Mouse (Mus musculus): ENCODE measurements around the gene Zbtb18. TPM values are rescaled to one million over a fixed set of nuclear protein-coding genes. Genes with fewer than 3 reads are reported as not detected.

The Zbtb18 gene
- polyA plus RNA-seq, 1 experiment from 2014 or later = 1.3 TPM

DNA sequence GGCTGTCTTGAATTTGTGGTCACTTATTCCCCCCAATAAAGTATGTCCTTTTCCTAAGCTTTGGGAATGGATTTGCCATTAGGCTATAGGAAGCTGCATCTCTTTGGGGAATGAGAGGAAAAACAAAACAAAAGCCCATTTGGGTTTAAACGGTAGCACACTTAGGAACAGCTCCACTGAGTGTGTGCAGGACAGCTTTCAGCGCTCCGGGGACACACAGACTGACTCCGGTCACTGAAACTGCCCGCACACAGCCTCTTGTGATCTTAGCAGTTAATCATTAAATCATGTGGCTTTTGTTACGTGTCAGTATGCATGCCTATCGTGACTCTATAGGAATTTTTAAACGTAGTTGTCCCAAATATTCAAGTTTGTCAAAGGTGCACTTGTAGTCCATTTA is 11.7 kb downstream of the Zbtb18 start:
- Histone ChIP-seq H3K27me3 (replicated peaks; ENCODE audit: control insufficient read depth, insufficient read depth, low read length) (no peaks in the 10 kb centered on the region), H3K9me3 (ENCODE audit: control insufficient read depth, low read length) (no peaks in the 10 kb centered on the region), H3K4me2 (ENCODE audit: low read depth, low read length) (no peak overlapping the region), H3K4me1 (ENCODE audit: control insufficient read depth, insufficient read depth, low read length) (no peaks in the 10 kb centered on the region), H3K9ac (ENCODE audit: low read depth, low read length) (no peak overlapping the region; the same call in 1 of the 2 replicates), H3K27ac (ENCODE audit: low read length) (no peak overlapping the region), H3K36me3 (ENCODE audit: control insufficient read depth, insufficient read depth, low read length) (no peaks in the 10 kb centered on the region), H3K4me3 (ENCODE audit: low read length) (no peak overlapping the region)
- 42% methylated on average over 8 of the region's 8 CpGs for WGBS
- ATAC-seq = peak; percentile 74

DNA sequence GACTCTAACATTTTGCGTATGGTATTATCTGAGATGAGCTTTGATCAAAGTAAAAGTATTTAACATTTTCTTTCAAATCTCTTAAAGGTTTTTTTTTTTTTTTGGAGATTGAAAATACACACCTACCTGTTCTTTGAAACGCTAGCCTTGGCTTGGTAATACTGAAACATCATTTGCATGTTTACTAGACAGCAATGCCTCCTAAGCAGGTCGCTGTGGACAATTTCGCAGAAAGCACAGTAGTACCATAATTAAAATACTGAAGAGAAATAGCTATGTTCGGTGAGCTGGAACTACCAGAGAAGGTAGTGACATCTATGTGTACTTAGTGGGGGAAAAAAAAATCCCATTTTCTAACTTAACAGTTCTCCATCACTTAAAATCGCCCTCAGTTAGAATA is 12.3 kb downstream of the Zbtb18 start:
- Histone ChIP-seq H3K4me1 (ENCODE audit: control insufficient read depth, insufficient read depth, low read length) (no peaks in the 10 kb centered on the region), H3K9ac (ENCODE audit: low read depth, low read length) (no peak overlapping the region), H3K36me3 (ENCODE audit: control insufficient read depth, insufficient read depth, low read length) (no peaks in the 10 kb centered on the region), H3K4me2 (ENCODE audit: low read depth, low read length) (no peak overlapping the region), H3K9me3 (ENCODE audit: control insufficient read depth, low read length) (no peaks in the 10 kb centered on the region), H3K4me3 (ENCODE audit: low read length) (no peak overlapping the region), H3K27ac (ENCODE audit: low read length) (no peak overlapping the region), H3K27me3 (replicated peaks; ENCODE audit: control insufficient read depth, insufficient read depth, low read length) (no peaks in the 10 kb centered on the region)
- no peak for ATAC-seq
- WGBS = 85% methylated on average over 6 of the region's 6 CpGs

DNA sequence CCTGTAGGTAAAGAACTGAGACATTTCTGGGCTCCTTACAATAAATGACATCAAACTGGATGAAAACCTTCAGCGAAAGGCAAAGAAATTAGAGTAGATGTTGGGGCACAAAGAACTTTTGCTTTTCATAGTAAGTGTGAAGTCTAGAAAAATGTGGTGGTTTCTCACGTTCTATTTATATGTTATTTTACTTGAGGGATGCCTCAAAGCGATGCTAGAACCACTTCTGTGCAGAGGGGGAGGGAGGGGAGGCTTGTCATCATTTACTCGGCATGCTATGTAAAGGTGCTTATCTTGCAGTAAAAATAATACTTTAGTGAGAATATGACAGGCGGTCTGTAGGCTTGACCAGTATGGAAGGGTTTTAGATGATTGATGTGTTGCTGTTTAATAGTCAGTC is 13.3 kb downstream of the Zbtb18 start:
- Histone ChIP-seq H3K4me1 (ENCODE audit: control insufficient read depth, insufficient read depth, low read length) (no peaks in the 10 kb centered on the region), H3K4me2 (ENCODE audit: low read depth, low read length) (no peak overlapping the region), H3K27ac (ENCODE audit: low read length) (no peak overlapping the region), H3K9me3 (ENCODE audit: control insufficient read depth, low read length) (no peaks in the 10 kb centered on the region), H3K9ac (ENCODE audit: low read depth, low read length) (no peak overlapping the region), H3K4me3 (ENCODE audit: low read length) (no peak overlapping the region), H3K27me3 (replicated peaks; ENCODE audit: control insufficient read depth, insufficient read depth, low read length) (no peaks in the 10 kb centered on the region), H3K36me3 (ENCODE audit: control insufficient read depth, insufficient read depth, low read length) (no peaks in the 10 kb centered on the region)
- WGBS = 80% methylated on average over 5 of the region's 5 CpGs
- ATAC-seq = no peak

DNA sequence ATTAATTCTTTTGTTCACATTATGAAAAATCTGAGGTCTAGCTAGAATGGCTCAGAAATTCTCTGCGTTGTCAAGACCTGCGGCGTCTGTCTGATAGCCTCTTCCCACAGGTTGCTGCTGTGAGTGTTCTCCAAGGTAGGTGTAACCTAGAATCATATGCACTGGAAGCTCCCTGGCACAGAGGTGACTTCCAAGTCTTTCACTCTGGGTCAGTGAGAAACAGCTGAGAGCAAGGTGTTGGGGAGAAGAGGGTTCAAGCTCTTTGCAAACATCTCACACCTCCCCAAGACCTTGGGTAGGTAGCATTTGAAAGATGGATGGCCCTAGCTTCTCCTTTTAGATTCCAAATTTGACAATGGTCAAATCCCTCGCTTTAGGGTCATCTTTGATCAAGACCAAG is 14.1 kb downstream of the Zbtb18 start:
- Histone ChIP-seq H3K9me3 (ENCODE audit: control insufficient read depth, low read length) (no peaks in the 10 kb centered on the region), H3K4me2 (ENCODE audit: low read depth, low read length) (no peak overlapping the region), H3K4me1 (ENCODE audit: control insufficient read depth, insufficient read depth, low read length) (no peaks in the 10 kb centered on the region), H3K4me3 (ENCODE audit: low read length) (no peak overlapping the region), H3K9ac (ENCODE audit: low read depth, low read length) (no peak overlapping the region), H3K36me3 (ENCODE audit: control insufficient read depth, insufficient read depth, low read length) (no peaks in the 10 kb centered on the region), H3K27ac (ENCODE audit: low read length) (no peak overlapping the region), H3K27me3 (replicated peaks; ENCODE audit: control insufficient read depth, insufficient read depth, low read length) (no peaks in the 10 kb centered on the region)
- no peak for ATAC-seq
- 87% methylated on average over 4 of the region's 4 CpGs for WGBS

DNA sequence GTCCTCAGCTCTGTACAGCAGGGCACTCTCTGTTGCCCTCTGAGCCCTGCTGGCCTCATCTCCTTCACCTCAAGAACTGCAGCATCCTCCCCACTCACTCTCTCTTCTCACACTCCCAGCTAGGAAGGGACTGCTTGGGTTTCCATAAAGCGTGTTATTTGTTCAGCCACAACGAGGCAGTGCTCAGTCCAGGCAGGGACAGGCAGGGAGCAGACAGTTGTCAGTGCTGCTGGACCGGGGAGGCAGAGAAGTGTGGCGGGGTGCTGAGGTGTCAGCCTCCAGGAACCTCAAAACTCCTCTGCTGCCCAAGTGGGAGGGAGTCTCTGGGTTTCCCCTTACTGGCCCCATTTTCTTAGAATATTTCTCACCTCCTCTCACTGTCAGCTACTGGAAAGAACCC is 14.6 kb downstream of the Zbtb18 start:
- no peaks in the 10 kb centered on the region for H3K4me1 ChIP-seq (ENCODE audit: control insufficient read depth, insufficient read depth, low read length)
- no peaks in the 10 kb centered on the region for H3K9me3 ChIP-seq (ENCODE audit: control insufficient read depth, low read length)
- no peak overlapping the region for H3K9ac ChIP-seq (ENCODE audit: low read depth, low read length)
- H3K27me3 ChIP-seq (replicated peaks; ENCODE audit: control insufficient read depth, insufficient read depth, low read length) = no peaks in the 10 kb centered on the region
- no peaks in the 10 kb centered on the region for H3K36me3 ChIP-seq (ENCODE audit: control insufficient read depth, insufficient read depth, low read length)
- H3K4me3 ChIP-seq (ENCODE audit: low read length) = no peak overlapping the region
- WGBS = 44% methylated on average over 4 of the region's 4 CpGs
- no peak overlapping the region for H3K4me2 ChIP-seq (ENCODE audit: low read depth, low read length)
- ATAC-seq = no peak
- H3K27ac ChIP-seq (ENCODE audit: low read length) = no peak overlapping the region

DNA sequence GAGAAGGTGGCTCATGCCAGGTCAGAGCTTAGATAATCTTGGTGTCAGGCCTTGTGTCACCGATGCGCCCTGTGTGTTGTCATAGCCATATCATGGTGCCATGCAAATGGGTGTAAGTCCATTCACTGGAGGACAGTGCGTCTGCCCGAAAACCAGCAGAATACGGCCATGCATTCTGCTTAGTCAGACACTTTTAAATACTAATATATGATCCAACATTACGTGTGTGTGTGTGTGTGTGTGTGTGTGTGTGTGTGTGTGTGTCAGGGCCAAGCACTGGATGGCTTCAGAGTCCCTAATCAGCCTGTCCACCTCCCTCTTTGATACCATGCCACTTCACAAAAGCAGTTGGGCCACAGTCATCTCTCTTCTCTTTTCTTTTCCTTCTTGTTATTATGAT is 15.8 kb downstream of the Zbtb18 start:
- Histone ChIP-seq H3K9ac (ENCODE audit: low read depth, low read length) (no peak overlapping the region), H3K4me1 (ENCODE audit: control insufficient read depth, insufficient read depth, low read length) (no peaks in the 10 kb centered on the region), H3K27ac (ENCODE audit: low read length) (no peak overlapping the region), H3K4me3 (ENCODE audit: low read length) (no peak overlapping the region), H3K36me3 (ENCODE audit: control insufficient read depth, insufficient read depth, low read length) (no peaks in the 10 kb centered on the region), H3K27me3 (replicated peaks; ENCODE audit: control insufficient read depth, insufficient read depth, low read length) (no peaks in the 10 kb centered on the region), H3K9me3 (ENCODE audit: control insufficient read depth, low read length) (no peaks in the 10 kb centered on the region), H3K4me2 (ENCODE audit: low read depth, low read length) (no peak overlapping the region)
- WGBS = 88% methylated on average over 6 of the region's 6 CpGs
- ATAC-seq = no peak

DNA sequence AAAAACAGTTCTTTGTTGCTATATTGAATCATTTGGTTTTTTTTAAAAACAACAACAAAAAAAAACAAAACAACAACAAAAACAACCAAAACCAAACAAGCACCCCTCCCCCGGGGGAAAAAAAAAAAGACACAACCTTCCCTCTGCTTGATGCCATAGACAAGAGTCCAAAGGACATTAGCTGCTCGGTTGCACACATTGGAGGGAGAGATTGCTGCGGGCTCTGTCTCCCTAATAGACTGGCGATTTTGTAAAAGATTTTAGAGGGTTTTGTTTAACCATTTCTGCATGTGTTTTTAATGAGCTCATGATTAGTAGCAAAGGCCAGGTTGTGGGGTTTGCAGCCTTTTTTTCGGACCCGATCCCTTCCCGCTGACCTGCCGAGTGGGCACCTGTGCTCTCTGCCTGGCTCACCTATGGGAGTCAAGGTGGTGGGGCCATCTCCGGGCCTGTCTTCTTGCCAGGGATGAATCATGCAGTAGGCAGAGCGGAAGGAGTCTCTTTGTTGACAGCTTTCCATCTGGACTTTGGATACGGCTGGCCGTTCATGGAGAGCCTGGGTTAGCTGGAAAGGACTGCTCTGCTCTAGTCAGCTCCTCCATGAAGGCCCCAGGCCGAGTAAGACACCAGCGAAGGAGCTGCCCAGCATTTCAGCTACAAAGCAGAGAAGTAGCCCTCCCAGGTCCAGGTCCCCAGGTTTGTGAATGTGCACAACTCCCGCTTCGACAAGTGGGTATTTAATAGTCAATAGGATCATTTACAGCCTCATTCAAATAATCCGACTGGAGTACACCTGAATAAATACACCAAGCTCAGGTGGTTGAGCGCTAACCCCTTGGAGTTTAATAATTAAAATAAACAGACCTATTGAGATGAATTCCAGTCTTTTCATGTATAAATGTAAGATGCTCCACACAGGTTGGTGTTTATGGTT is 16.6 kb downstream of the Zbtb18 start:
- Histone ChIP-seq H3K4me3 (ENCODE audit: low read length) (no peak overlapping the region), H3K9ac (ENCODE audit: low read depth, low read length) (no peak overlapping the region), H3K36me3 (ENCODE audit: control insufficient read depth, insufficient read depth, low read length) (no peaks in the 10 kb centered on the region), H3K4me2 (ENCODE audit: low read depth, low read length) (no peak overlapping the region), H3K27ac (ENCODE audit: low read length) (no peak overlapping the region), H3K4me1 (ENCODE audit: control insufficient read depth, insufficient read depth, low read length) (no peaks in the 10 kb centered on the region), H3K9me3 (ENCODE audit: control insufficient read depth, low read length) (no peaks in the 10 kb centered on the region), H3K27me3 (replicated peaks; ENCODE audit: control insufficient read depth, insufficient read depth, low read length) (no peaks in the 10 kb centered on the region)
- 68% methylated on average over 18 of the region's 18 CpGs for WGBS
- ATAC-seq = peak; percentile 90

DNA sequence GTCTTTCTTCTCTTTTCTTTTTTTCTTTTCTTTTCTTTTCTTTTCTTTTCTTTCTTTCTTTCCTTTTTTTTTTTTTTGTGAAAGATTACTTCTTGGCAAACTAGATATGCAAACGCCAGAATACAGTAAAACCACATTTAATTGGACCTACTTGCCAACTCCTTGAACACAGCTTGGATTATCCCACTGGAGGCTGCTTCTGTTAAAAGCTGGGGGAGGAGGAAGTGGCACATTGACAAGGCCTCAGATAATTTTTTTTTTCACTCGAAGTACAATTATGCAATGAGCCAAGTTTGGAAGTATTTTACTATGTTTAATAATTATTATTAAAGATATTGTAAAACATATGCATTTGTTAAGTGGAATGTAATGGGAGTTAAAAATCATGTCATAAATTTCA is 17.4 kb downstream of the Zbtb18 start:
- no peaks in the 10 kb centered on the region for H3K4me1 ChIP-seq (ENCODE audit: control insufficient read depth, insufficient read depth, low read length)
- H3K27ac ChIP-seq (ENCODE audit: low read length) = no peak overlapping the region
- H3K4me2 ChIP-seq (ENCODE audit: low read depth, low read length) = no peak overlapping the region
- H3K27me3 ChIP-seq (replicated peaks; ENCODE audit: control insufficient read depth, insufficient read depth, low read length) = no peaks in the 10 kb centered on the region
- no peak for ATAC-seq
- no peaks in the 10 kb centered on the region for H3K9me3 ChIP-seq (ENCODE audit: control insufficient read depth, low read length)
- no peak overlapping the region for H3K9ac ChIP-seq (ENCODE audit: low read depth, low read length)
- H3K4me3 ChIP-seq (ENCODE audit: low read length) = no peak overlapping the region
- H3K36me3 ChIP-seq (ENCODE audit: control insufficient read depth, insufficient read depth, low read length) = no peaks in the 10 kb centered on the region
- WGBS = 55% methylated on average over 2 of the region's 2 CpGs

DNA sequence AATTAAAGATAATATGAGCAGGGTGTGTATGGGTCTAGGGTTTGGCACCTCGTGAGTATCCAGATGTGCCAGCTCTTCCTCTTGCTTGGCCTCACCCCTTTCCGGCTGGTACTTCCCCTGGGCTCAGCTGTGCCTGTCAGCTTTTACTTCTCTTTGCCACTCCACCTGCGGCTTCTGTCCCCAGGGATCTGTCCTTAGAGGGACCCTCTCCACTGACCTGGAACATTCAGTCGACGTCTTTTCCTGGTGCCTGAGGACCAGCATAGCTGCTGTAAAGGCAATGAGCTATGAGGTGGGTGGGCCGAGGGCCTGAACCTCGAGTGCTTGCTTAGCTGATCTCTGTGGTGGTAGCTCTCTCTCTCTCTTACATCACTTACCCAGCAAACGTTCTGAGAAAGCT is 25.0 kb downstream of the Zbtb18 start:
- H3K36me3 ChIP-seq (ENCODE audit: control insufficient read depth, insufficient read depth, low read length) = no peaks in the 10 kb centered on the region
- no peaks in the 10 kb centered on the region for H3K4me1 ChIP-seq (ENCODE audit: control insufficient read depth, insufficient read depth, low read length)
- no peak for ATAC-seq
- no peak overlapping the region for H3K27ac ChIP-seq (ENCODE audit: low read length)
- no peak overlapping the region for H3K4me2 ChIP-seq (ENCODE audit: low read depth, low read length)
- H3K27me3 ChIP-seq (replicated peaks; ENCODE audit: control insufficient read depth, insufficient read depth, low read length) = no peaks in the 10 kb centered on the region
- no peak overlapping the region for H3K9ac ChIP-seq (ENCODE audit: low read depth, low read length)
- H3K9me3 ChIP-seq (ENCODE audit: control insufficient read depth, low read length) = no peaks in the 10 kb centered on the region
- no peak overlapping the region for H3K4me3 ChIP-seq (ENCODE audit: low read length)
- WGBS = 73% methylated on average over 8 of the region's 8 CpGs

DNA sequence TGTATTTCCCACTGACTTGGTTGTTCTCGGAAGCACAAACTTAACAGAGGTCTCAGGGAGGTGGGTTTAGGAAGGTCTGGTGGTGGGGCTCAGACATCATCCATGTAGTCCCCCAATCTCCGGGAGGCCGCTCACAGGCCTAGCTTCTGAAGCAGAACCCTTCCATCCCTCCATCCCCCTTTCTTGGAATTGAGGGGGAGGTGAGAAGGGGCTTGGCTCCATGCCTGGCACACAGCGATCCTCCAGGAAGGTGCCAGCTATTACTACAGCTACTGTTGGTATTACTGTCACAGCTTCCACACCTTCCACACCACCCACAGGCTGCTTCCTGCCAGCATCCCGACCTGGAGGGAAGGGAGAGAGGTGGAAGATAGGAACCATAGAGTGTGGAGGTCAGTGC is 26.3 kb downstream of the Zbtb18 start:
- ATAC-seq = no peak
- Histone ChIP-seq H3K4me2 (ENCODE audit: low read depth, low read length) (no peak overlapping the region), H3K36me3 (ENCODE audit: control insufficient read depth, insufficient read depth, low read length) (no peaks in the 10 kb centered on the region), H3K4me3 (ENCODE audit: low read length) (no peak overlapping the region), H3K9ac (ENCODE audit: low read depth, low read length) (no peak overlapping the region), H3K4me1 (ENCODE audit: control insufficient read depth, insufficient read depth, low read length) (no peaks in the 10 kb centered on the region), H3K27ac (ENCODE audit: low read length) (no peak overlapping the region), H3K9me3 (ENCODE audit: control insufficient read depth, low read length) (no peaks in the 10 kb centered on the region), H3K27me3 (replicated peaks; ENCODE audit: control insufficient read depth, insufficient read depth, low read length) (no peaks in the 10 kb centered on the region)
- WGBS = 85% methylated on average over 5 of the region's 5 CpGs

Data from intestine, embryonic 16.5 days (tissue).